In the genomic region with DNA sequence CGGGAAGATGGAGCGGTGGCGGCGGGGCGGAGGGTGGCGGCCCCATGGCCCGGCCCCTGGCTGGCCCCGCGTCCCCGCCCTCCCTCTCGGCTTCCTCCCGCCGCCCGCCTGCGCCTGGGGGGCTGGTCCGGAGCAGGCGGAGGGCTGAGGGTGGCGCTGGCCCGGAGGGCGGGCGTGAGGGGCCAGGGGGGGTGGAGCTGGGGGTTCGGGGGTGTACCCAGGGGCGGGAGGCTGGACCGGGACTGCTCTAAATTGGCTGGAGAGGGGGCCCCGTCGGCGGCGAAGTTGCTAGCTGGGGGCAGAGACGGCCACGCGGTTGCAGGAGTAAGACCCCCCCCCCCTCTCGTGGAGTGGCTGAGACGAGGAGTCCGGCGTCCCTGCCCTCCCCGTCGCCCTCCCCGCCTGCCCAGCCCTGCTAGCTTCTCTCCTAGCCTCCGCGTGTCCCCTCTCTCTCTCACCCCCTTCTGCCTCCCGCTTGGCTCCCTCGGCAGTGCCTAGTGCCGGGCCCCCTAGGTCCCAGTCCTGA, we compare ENCODE assay signal across 8 mouse cellular contexts. TPM values are rescaled to one million over a fixed set of nuclear protein-coding genes. Genes with fewer than 3 reads are reported as not detected.
DNase-seq lines count a peak whose midpoint lies in the region; ATAC-seq and TF ChIP-seq lines count a peak whose summit lies in the region.

No protein-coding gene starts in this region.

- TF ChIP-seq POLR2A in bone marrow, adult 2 months (IDR thresholded peaks at IDR 0.05; ENCODE audit: borderline replicate concordance, control insufficient read depth, low read depth, low read length) = no peak

- ATAC-seq in forebrain, postnatal 0 days = peak; percentile 53
- peak; percentile 91 for ATAC-seq in intestine, embryonic 15.5 days
- peak; percentile 89 for ATAC-seq in lung, embryonic 14.5 days (ENCODE audit: insufficient read depth)
- ATAC-seq in neural tube, embryonic 14.5 days (ENCODE audit: low read depth) = peak; percentile 69

- H3K36me3 ChIP-seq in forebrain, postnatal 0 days (ENCODE audit: insufficient read depth) = no peaks in the 10 kb centered on the region
- H3K36me3 ChIP-seq in intestine, embryonic 15.5 days = no peaks in the 10 kb centered on the region
- no peaks in the 10 kb centered on the region for H3K36me3 ChIP-seq in lung, embryonic 14.5 days (ENCODE audit: insufficient read depth)
- H3K36me3 ChIP-seq in neural tube, embryonic 14.5 days (ENCODE audit: control insufficient read depth, insufficient read depth, low read length) = no peaks in the 10 kb centered on the region

- DNase-seq in right cerebral cortex, postnatal 4 days = peak; percentile 28
- DNase-seq in right cerebral cortex, adult 2 months (ENCODE audit: low spot score in 2 of 2) = no peak
- DNase-seq in forebrain, postnatal 0 days = no peak
- DNase-seq in lung, embryonic 14.5 days = peak; percentile 77
- no peak for DNase-seq in layer of hippocampus, postnatal 36 days

- no peaks in the 10 kb centered on the region for H3K27me3 ChIP-seq in forebrain, postnatal 0 days (ENCODE audit: insufficient read depth, low read length)
- H3K27me3 ChIP-seq in intestine, embryonic 15.5 days (replicated peaks) = no peaks in the 10 kb centered on the region
- no peaks in the 10 kb centered on the region; the same call in 1 of the 2 replicates for H3K27me3 ChIP-seq in lung, embryonic 14.5 days (ENCODE audit: insufficient read depth, low read length)
- H3K27me3 ChIP-seq in neural tube, embryonic 14.5 days (ENCODE audit: control insufficient read depth, insufficient read depth, low read length) = no peaks in the 10 kb centered on the region

- H3K9ac ChIP-seq in forebrain, postnatal 0 days = peak overlapping the region; percentile 58
- peak overlapping the region; percentile 64 for H3K9ac ChIP-seq in intestine, embryonic 15.5 days
- peak overlapping the region; percentile 64 for H3K9ac ChIP-seq in lung, embryonic 14.5 days
- peak overlapping the region; percentile 65 for H3K9ac ChIP-seq in neural tube, embryonic 14.5 days (replicated peaks; ENCODE audit: low read depth, low read length)

- peak overlapping the region; percentile 93 for H3K27ac ChIP-seq in bone marrow, adult 2 months (ENCODE audit: control insufficient read depth, insufficient read depth, low read depth, low read length, poor library complexity)
- H3K27ac ChIP-seq in forebrain, postnatal 0 days (ENCODE audit: low read depth, low read length) = peak overlapping the region; percentile 66
- peak overlapping the region; percentile 97 for H3K27ac ChIP-seq in intestine, embryonic 15.5 days
- H3K27ac ChIP-seq in lung, embryonic 14.5 days (ENCODE audit: low read depth) = peak overlapping the region; percentile 92
- peak overlapping the region; percentile 76 for H3K27ac ChIP-seq in neural tube, embryonic 14.5 days (ENCODE audit: low read depth, low read length)

- 26% methylated on average over 11 of the region's 43 CpGs for WGBS in bone marrow, adult 2 months
- 21% methylated on average over 18 of the region's 43 CpGs for WGBS in forebrain, postnatal 0 days
- WGBS in intestine, embryonic 15.5 days = 7% methylated on average over 5 of the region's 43 CpGs
- WGBS in lung, embryonic 14.5 days = 10% methylated on average over 12 of the region's 43 CpGs
- WGBS in neural tube, embryonic 14.5 days = 13% methylated on average over 8 of the region's 43 CpGs

- H3K4me2 ChIP-seq in forebrain, postnatal 0 days (ENCODE audit: low read depth) = peak overlapping the region; percentile 61
- H3K4me2 ChIP-seq in intestine, embryonic 15.5 days (replicated peaks) = peak overlapping the region; percentile 73
- peak overlapping the region; percentile 77 for H3K4me2 ChIP-seq in lung, embryonic 14.5 days
- H3K4me2 ChIP-seq in neural tube, embryonic 14.5 days (ENCODE audit: low read depth, low read length) = peak overlapping the region; percentile 54

- no peak for TF ChIP-seq CTCF in bone marrow, adult 2 months (IDR thresholded peaks at IDR 0.05; ENCODE audit: control insufficient read depth, insufficient read depth, low read length)
- no peak for TF ChIP-seq CTCF in forebrain, postnatal 0 days (IDR thresholded peaks at IDR 0.05; ENCODE audit: low read depth)
- no peak for TF ChIP-seq CTCF in lung, embryonic 14.5 days (IDR thresholded peaks at IDR 0.05; ENCODE audit: low read depth)

- peak overlapping the region; percentile 96 for H3K4me3 ChIP-seq in bone marrow, adult 2 months (replicated peaks; ENCODE audit: control insufficient read depth, low read depth, low read length)
- H3K4me3 ChIP-seq in forebrain, postnatal 0 days (ENCODE audit: low read depth, low read length) = peak overlapping the region; percentile 58
- peak overlapping the region; percentile 59 for H3K4me3 ChIP-seq in intestine, embryonic 15.5 days (replicated peaks)
- peak overlapping the region; percentile 52 for H3K4me3 ChIP-seq in lung, embryonic 14.5 days (ENCODE audit: low read depth, low read length)
- H3K4me3 ChIP-seq in neural tube, embryonic 14.5 days (ENCODE audit: low read depth, low read length) = peak overlapping the region; percentile 52

- no peaks in the 10 kb centered on the region for H3K9me3 ChIP-seq in forebrain, postnatal 0 days (ENCODE audit: low read length)
- H3K9me3 ChIP-seq in intestine, embryonic 15.5 days = no peaks in the 10 kb centered on the region
- H3K9me3 ChIP-seq in lung, embryonic 14.5 days (ENCODE audit: low read depth, low read length) = no peaks in the 10 kb centered on the region
- no peaks in the 10 kb centered on the region for H3K9me3 ChIP-seq in neural tube, embryonic 14.5 days (ENCODE audit: control insufficient read depth, low read length)

- no peaks in the 10 kb centered on the region; the same call in 1 of the 2 replicates for H3K4me1 ChIP-seq in bone marrow, adult 2 months (ENCODE audit: control insufficient read depth, insufficient read depth, low read length)
- no peaks in the 10 kb centered on the region for H3K4me1 ChIP-seq in forebrain, postnatal 0 days (ENCODE audit: insufficient read depth)
- H3K4me1 ChIP-seq in intestine, embryonic 15.5 days (replicated peaks) = 0 out of 2 replicates have a peak, but pooled peaks cover 3% of the 10 kb centered on the region
- H3K4me1 ChIP-seq in lung, embryonic 14.5 days (ENCODE audit: insufficient read depth) = no peaks in the 10 kb centered on the region; the same call in 1 of the 2 replicates
- 0 out of 2 replicates have a peak, but pooled peaks cover 2% of the 10 kb centered on the region for H3K4me1 ChIP-seq in neural tube, embryonic 14.5 days (ENCODE audit: control insufficient read depth, insufficient read depth, low read length)

RNA-seq across cellular contexts. Expression of gene Tmem164, which starts 0.5 kb away (rescaled TPM):
- polyA plus RNA-seq in bone marrow, adult 2 months (2011; ENCODE audit: insufficient read depth, insufficient read length, low replicate concordance, missing spikeins) = 19.3 and 30.2 TPM in 2 replicates
- total RNA-seq in forebrain, postnatal 0 days (2014; rRNA removed) = 33.9 and 35.3 TPM in 2 replicates
- 14.9 and 17.2 TPM in 2 replicates for polyA plus RNA-seq in forebrain, postnatal 0 days (2015; fragmentation: Nextera tagmentation; extraction: Ambion mirVana)
- 43.2 and 44.7 TPM in 2 replicates for polyA plus RNA-seq in intestine, embryonic 15.5 days (2015; fragmentation: Nextera tagmentation; extraction: Ambion mirVana)
- 36.8 and 42.0 TPM in 2 replicates for polyA plus RNA-seq in lung, embryonic 14.5 days (2014; fragmentation: Nextera tagmentation; extraction: Ambion mirVana)
- polyA plus RNA-seq in neural tube, embryonic 14.5 days (2014; fragmentation: Nextera tagmentation; extraction: Ambion mirVana) = 11.0 and 19.0 TPM in 2 replicates
- 10 to 100 TPM; 18.4 to 21.6 TPM for total RNA-seq in layer of hippocampus, postnatal 36 days (2021)

Comparison
In these comparisons a context has a peak if more than half of its experiments do, and no peak if none do; other contexts are left out.
1. DNase-seq: peak in right cerebral cortex, postnatal 4 days (single experiment) and lung, embryonic 14.5 days (single experiment); none in right cerebral cortex, adult 2 months (0 of 2), forebrain, postnatal 0 days (single experiment) and layer of hippocampus, postnatal 36 days (0 of 2).
2. Peak in every context shown above with its lines, with median percentiles within 50 percentile points of each other: H3K27ac ChIP-seq, H3K4me3 ChIP-seq, ATAC-seq, H3K4me2 ChIP-seq and H3K9ac ChIP-seq.